Mouse (Mus musculus) forebrain, embryonic 11.5 days (tissue): Measurements from ENCODE around the gene Prelid1. TPM values are rescaled to one million over a fixed set of nuclear protein-coding genes. Genes with fewer than 3 reads are reported as not detected.
A peak's percentile ranks its signal among the peaks of the same experiment; 100 is the strongest.

Source experiments
- ATAC-seq: fragments of 200-750 bp; cut with Nextera tagmentation; replicated peaks from 2 replicates; pipeline ENCODE4 v1.8.0; 2017; ENCODE audit warnings: moderate TSS enrichment; ENCODE audit not compliant: low FRiP score
- DNase-seq: peaks from one replicate; pipeline ENCODE4 v3.0.0-alpha.2; 2017; ENCODE audit warnings: low spot score
- H3K27ac ChIP-seq: fragments of 300-500 bp; sonication (generic); 2 replicates; pipeline ENCODE4 v1.5.1; 2014; ENCODE audit warnings: low read depth, low read length
- H3K27me3 ChIP-seq: fragments of 300-500 bp; sonication (generic); 2 replicates; pipeline ENCODE4 v1.6.1; 2014; ENCODE audit warnings: mild to moderate bottlenecking, low read length, mixed read lengths; ENCODE audit not compliant: control insufficient read depth, insufficient read depth
- H3K36me3 ChIP-seq: fragments of 300-500 bp; sonication (generic); 2 replicates; pipeline ENCODE4 v1.6.1; 2014; ENCODE audit warnings: mild to moderate bottlenecking, low read length, moderate library complexity, mixed read lengths; ENCODE audit not compliant: control insufficient read depth, insufficient read depth
- H3K4me1 ChIP-seq: fragments of 300-500 bp; sonication (generic); replicated peaks from 2 replicates; pipeline ENCODE4 v1.6.1; 2014; ENCODE audit warnings: low read length, mixed read lengths; ENCODE audit not compliant: control insufficient read depth, insufficient read depth
- H3K4me2 ChIP-seq: fragments of 300-500 bp; sonication (generic); 2 replicates; pipeline ENCODE4 v1.6.1; 2014; ENCODE audit warnings: low read depth, mild to moderate bottlenecking, low read length, moderate library complexity, mixed read lengths; ENCODE audit not compliant: severe bottlenecking
- H3K4me3 ChIP-seq: fragments of 300-500 bp; sonication (generic); 2 replicates; pipeline ENCODE4 v1.5.1; 2014; ENCODE audit warnings: low read depth, low read length
- H3K9ac ChIP-seq: fragments of 300-500 bp; sonication (generic); 2 replicates; pipeline ENCODE4 v1.6.1; 2014; ENCODE audit warnings: low read length
- H3K9me3 ChIP-seq: fragments of 300-500 bp; sonication (generic); 2 replicates; pipeline ENCODE4 v1.6.1; 2016; ENCODE audit warnings: low read length, mixed read lengths; ENCODE audit not compliant: control insufficient read depth
- WGBS: fragments of 180-500 bp; shearing (Covaris S2); extraction: QIAGEN DNeasy Blood & Tissue Kit; methylation state at CpG from one replicate; pipeline ENCODE4 v1.1.7; 2014; 5-methylcytosine and 5-hydroxymethylcytosine counted together
- polyA plus RNA-seq: library from polyadenylated mRNA; unstranded; fragments of >200 nt; fragmentation: Nextera tagmentation; extraction: Ambion mirVana; gene quantifications from 2 replicates; pipeline ENCODE4 v1.2.1, GENCODE M21; 2014

The Prelid1 gene
- polyA plus RNA-seq, 1 experiment from 2014 or later, result 422 TPM

- no peaks in the 10 kb centered on the region for H3K9me3 ChIP-seq
- peak; percentile 49 for DNase-seq
- H3K4me3 ChIP-seq, result peak overlapping the region; percentile 67
- no peaks in the 10 kb centered on the region for H3K27me3 ChIP-seq
- H3K9ac ChIP-seq, result peak overlapping the region; percentile 82
- WGBS, result 80% methylated on average over 4 of the region's 4 CpGs
- H3K27ac ChIP-seq, result no peak overlapping the region
- H3K36me3 ChIP-seq, result peaks cover 10% of the 10 kb centered on the region
- ATAC-seq, result no peak
- H3K4me1 ChIP-seq, result peaks cover 7% of the 10 kb centered on the region
- H3K4me2 ChIP-seq, result peak overlapping the region; percentile 70
Measured at GRCm38 (mm10) chr13:55328641-55329040, 8.3 kb downstream of the Prelid1 start.

- peaks cover 7% of the 10 kb centered on the region for H3K4me1 ChIP-seq
- peak overlapping the region; percentile 68 for H3K27ac ChIP-seq
- no peak for DNase-seq
- H3K27me3 ChIP-seq, result no peaks in the 10 kb centered on the region
- H3K4me2 ChIP-seq, result peak overlapping the region; percentile 70
- WGBS, result under 1% methylated on average over 28 of the region's 29 CpGs
- no peaks in the 10 kb centered on the region for H3K9me3 ChIP-seq
- peaks cover 9% of the 10 kb centered on the region for H3K36me3 ChIP-seq
- peak overlapping the region; percentile 67 for H3K4me3 ChIP-seq
- peak; percentile 14 for ATAC-seq
- H3K9ac ChIP-seq, result peak overlapping the region; percentile 82
Measured at GRCm38 (mm10) chr13:55329109-55329682, 8.9 kb downstream of the Prelid1 start.

- no peaks in the 10 kb centered on the region for H3K9me3 ChIP-seq
- H3K4me3 ChIP-seq, result peak within 1 kb of the TSS; percentile 67
- peaks cover 7% of the 10 kb centered on the region for H3K4me1 ChIP-seq
- under 1% methylated on average over 72 of the region's 82 CpGs for WGBS
- H3K27ac ChIP-seq, result peak within 1 kb of the TSS; percentile 96
- DNase-seq (peak; percentile 97), ATAC-seq (peak; percentile 85)
- peak within 1 kb of the TSS; percentile 82 for H3K9ac ChIP-seq
- H3K4me2 ChIP-seq, result peak within 1 kb of the TSS; percentile 70
- no peaks in the 10 kb centered on the region for H3K27me3 ChIP-seq
- peaks cover 9% of the 10 kb centered on the region for H3K36me3 ChIP-seq
Measured at GRCm38 (mm10) chr13:55329683-55330566, 9.6 kb downstream of the Prelid1 start, which contains the start of gene Mxd3. TSS of gene Mxd3 (minus strand) at chr13:55329823.

DNA sequence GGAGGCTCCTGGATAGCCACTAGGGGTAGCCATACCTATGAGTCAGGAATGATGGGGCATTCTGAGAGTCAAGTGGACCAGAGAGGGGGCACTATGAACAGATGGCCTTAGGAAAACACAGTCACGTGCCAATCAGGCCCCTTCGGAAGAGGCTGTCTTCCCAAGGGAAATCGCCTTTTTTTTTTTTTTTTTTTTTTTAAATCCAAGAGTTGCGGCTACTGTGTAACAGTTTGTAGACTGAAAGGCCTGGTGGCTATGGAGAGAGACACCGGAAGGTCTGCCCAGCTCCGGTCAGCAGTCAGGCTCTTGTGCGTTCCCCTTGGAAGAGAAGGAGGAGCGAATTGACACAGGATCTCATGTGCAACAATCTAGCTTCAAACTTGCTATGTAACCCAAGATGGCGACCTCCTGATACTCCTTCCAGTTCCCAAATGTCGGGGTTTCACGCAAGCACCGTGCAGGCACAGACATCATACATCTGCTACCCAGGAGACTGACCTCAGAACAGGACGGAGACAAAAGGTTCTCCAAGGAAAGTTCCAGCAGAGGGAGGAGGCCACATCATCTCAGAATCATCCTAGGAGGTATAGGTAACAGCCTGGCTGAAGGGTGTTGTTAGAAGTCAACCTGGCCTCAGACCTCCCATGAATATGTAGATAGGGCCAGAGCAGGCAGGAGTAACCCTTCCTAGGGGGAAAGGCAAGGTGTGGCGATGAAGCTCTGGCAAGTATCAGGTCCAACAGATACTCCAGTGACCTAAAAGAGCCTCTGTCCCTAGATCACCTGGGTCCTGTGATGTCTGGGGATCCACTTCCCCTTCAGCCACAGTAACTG lies 10.5 kb downstream of the Prelid1 start:
- DNase-seq (no peak), ATAC-seq (no peak)
- peak overlapping the region; percentile 96 for H3K27ac ChIP-seq
- no peaks in the 10 kb centered on the region for H3K9me3 ChIP-seq
- H3K9ac ChIP-seq, result peak overlapping the region; percentile 82
- H3K36me3 ChIP-seq, result peaks cover 4% of the 10 kb centered on the region
- peaks cover 7% of the 10 kb centered on the region for H3K4me1 ChIP-seq
- H3K4me2 ChIP-seq, result peak overlapping the region; percentile 70
- no peaks in the 10 kb centered on the region for H3K27me3 ChIP-seq
- peak overlapping the region; percentile 67 for H3K4me3 ChIP-seq
- WGBS, result 51% methylated on average over 14 of the region's 14 CpGs

DNA sequence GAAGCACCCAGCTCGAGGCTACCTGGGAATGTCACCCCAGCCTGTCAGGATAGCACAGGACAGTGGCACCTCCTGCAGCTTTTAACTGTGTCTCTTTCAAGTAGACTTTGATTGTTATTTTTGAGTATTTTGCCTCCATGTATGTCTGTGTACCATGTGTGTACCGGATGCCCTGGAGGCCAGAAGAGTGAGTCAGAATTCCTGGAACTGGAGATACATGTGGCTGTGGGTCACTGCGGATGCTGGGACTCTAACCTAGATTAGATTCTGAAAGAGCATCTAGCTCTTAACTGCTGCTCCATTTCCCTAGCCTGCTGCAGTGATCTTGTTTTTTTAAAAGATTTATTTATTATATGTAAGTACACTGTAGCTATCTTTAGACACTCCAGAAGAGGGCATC lies 12.0 kb downstream of the Prelid1 start:
- H3K36me3 ChIP-seq, result no peaks in the 10 kb centered on the region
- no peaks in the 10 kb centered on the region for H3K9me3 ChIP-seq
- H3K4me3 ChIP-seq, result no peak overlapping the region
- H3K9ac ChIP-seq, result no peak overlapping the region
- H3K27me3 ChIP-seq, result no peaks in the 10 kb centered on the region
- DNase-seq (no peak), ATAC-seq (no peak)
- WGBS, result 92% methylated on average over 3 of the region's 3 CpGs
- H3K27ac ChIP-seq, result no peak overlapping the region
- peaks cover 7% of the 10 kb centered on the region for H3K4me1 ChIP-seq
- no peak overlapping the region for H3K4me2 ChIP-seq

DNA sequence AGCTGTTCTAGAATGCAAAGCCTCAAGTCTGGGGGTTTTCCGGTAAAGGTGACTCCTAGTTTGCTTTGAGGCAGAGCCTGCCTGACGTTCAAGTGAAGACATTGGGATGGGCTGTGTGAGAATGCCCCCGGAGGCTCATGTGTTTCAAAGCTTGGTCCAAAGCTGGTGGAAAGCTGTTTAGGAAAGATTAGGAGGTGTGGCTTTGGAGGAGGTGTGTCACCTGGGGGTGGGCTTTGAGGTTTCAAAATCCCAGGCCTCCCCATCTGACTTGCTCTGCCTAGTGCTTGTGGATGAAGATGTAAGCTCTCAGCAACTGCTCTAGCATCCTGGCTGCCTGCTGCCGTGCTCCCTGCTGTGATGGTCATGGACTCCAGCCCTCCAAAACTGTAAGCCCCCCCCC lies 15.4 kb downstream of the Prelid1 start:
- Histone ChIP-seq H3K27ac (no peak overlapping the region), H3K27me3 (no peaks in the 10 kb centered on the region), H3K4me1 (no peaks in the 10 kb centered on the region; the same call in 1 of the 2 replicates), H3K36me3 (no peaks in the 10 kb centered on the region), H3K4me3 (no peak overlapping the region), H3K9ac (no peak overlapping the region), H3K4me2 (no peak overlapping the region), H3K9me3 (no peaks in the 10 kb centered on the region)
- ATAC-seq (no peak), DNase-seq (no peak)
- 90% methylated on average over 4 of the region's 4 CpGs for WGBS

DNA sequence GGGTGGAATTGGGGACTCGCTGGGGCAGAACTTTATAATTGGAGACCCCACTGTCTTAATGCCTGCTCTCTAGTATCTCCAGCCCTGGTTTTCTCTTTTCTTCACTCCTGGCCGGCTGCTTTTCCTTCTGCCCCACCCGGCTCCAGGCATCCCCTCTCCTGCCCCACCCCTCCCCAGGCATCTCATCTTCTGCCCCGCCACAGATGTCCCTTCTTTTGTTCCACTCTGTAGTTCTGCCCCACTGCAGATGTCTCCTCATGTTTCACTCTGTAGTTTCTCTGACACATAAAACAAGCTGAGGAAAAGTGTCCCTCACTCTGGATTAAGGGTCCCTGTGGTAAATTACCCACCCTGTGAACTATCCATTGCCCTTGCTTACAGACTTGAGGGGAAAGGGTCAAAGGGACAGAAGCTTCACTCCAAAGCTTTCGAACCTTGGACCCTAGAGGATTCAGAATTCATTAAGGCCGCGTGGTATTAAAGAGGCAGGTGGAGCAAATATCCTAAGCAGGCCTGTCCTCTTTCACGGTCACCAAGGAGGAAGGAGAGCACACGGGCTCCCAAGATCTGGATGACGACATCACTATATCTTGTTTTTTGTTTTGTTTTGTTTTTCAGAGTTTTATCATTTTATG lies 17.2 kb downstream of the Prelid1 start:
- no peak overlapping the region for H3K27ac ChIP-seq
- 68% methylated on average over 10 of the region's 10 CpGs for WGBS
- no peaks in the 10 kb centered on the region for H3K9me3 ChIP-seq
- no peaks in the 10 kb centered on the region for H3K36me3 ChIP-seq
- ATAC-seq (no peak), DNase-seq (no peak)
- no peak overlapping the region for H3K4me3 ChIP-seq
- no peaks in the 10 kb centered on the region for H3K27me3 ChIP-seq
- H3K4me1 ChIP-seq, result no peaks in the 10 kb centered on the region
- H3K4me2 ChIP-seq, result no peak overlapping the region
- H3K9ac ChIP-seq, result no peak overlapping the region
